Mouse (Mus musculus): ENCODE results near the gene Ptprj.
A peak's percentile ranks its signal among the peaks of the same experiment; 100 is the strongest.

The Ptprj gene

GRCm38 (mm10) chr2:90580236-90581005 lies at the start of gene Ptprj:
TSS of gene Ptprj (minus strand) at chr2:90580647.
- peak in 1 of 2 experiments; percentile 51 for DNase-seq (ENCODE audit: low spot score in 2 of 2)

GRCm38 (mm10) chr2:90629552-90629951 lies 49.1 kb upstream of the Ptprj start:
- DNase-seq (ENCODE audit: low spot score in 2 of 2), result no peak

GRCm38 (mm10) chr2:90628261-90628660 lies 47.8 kb upstream of the Ptprj start:
- DNase-seq (ENCODE audit: low spot score in 2 of 2), result no peak

- DNase-seq (ENCODE audit: low spot score in 2 of 2), result peak; percentile 54 to 56
Observed at GRCm38 (mm10) chr2:90624920-90625319, 44.5 kb upstream of the Ptprj start.

GRCm38 (mm10) chr2:90624339-90624738 lies 43.9 kb upstream of the Ptprj start:
- no peak for DNase-seq (ENCODE audit: low spot score in 2 of 2)

- no peak for DNase-seq (ENCODE audit: low spot score in 2 of 2)
Observed at GRCm38 (mm10) chr2:90620815-90621214, 40.4 kb upstream of the Ptprj start.

- DNase-seq (ENCODE audit: low spot score in 2 of 2), result no peak
Observed at GRCm38 (mm10) chr2:90619648-90620047, 39.2 kb upstream of the Ptprj start.

GRCm38 (mm10) chr2:90614651-90615171 lies 34.3 kb upstream of the Ptprj start:
- peak in 1 of 2 experiments; percentile 28 for DNase-seq (ENCODE audit: low spot score in 2 of 2)

- DNase-seq (ENCODE audit: low spot score in 2 of 2), result no peak
Observed at GRCm38 (mm10) chr2:90613591-90613990, 33.1 kb upstream of the Ptprj start.

GRCm38 (mm10) chr2:90613006-90613405 lies 32.6 kb upstream of the Ptprj start:
- DNase-seq (ENCODE audit: low spot score in 2 of 2), result no peak

GRCm38 (mm10) chr2:90611959-90612571 lies 31.6 kb upstream of the Ptprj start:
- no peak for DNase-seq (ENCODE audit: low spot score in 2 of 2)

GRCm38 (mm10) chr2:90601056-90601455 lies 20.6 kb upstream of the Ptprj start:
- DNase-seq (ENCODE audit: low spot score in 2 of 2), result no peak

- no peak for DNase-seq (ENCODE audit: low spot score in 2 of 2)
Observed at GRCm38 (mm10) chr2:90588141-90588540, 7.7 kb upstream of the Ptprj start.

GRCm38 (mm10) chr2:90584506-90584905 lies 4.1 kb upstream of the Ptprj start:
- no peak for DNase-seq (ENCODE audit: low spot score in 2 of 2)

- DNase-seq (ENCODE audit: low spot score in 2 of 2), result no peak
Observed at GRCm38 (mm10) chr2:90583628-90584131, 3.2 kb upstream of the Ptprj start.

- DNase-seq (ENCODE audit: low spot score in 2 of 2), result no peak
Observed at GRCm38 (mm10) chr2:90582814-90583213, 2.4 kb upstream of the Ptprj start.

- DNase-seq (ENCODE audit: low spot score in 2 of 2), result no peak
Observed at GRCm38 (mm10) chr2:90582311-90582710, 1.9 kb upstream of the Ptprj start.

GRCm38 (mm10) chr2:90581796-90582125 lies 1.3 kb upstream of the Ptprj start:
- DNase-seq (ENCODE audit: low spot score in 2 of 2), result no peak

GRCm38 (mm10) chr2:90581006-90581795 lies 754 bp upstream of the Ptprj start:
- DNase-seq (ENCODE audit: low spot score in 2 of 2), result no peak

- no peak for DNase-seq (ENCODE audit: low spot score in 2 of 2)
Observed at GRCm38 (mm10) chr2:90579728-90580235, 665 bp downstream of the Ptprj start.

- no peak for DNase-seq (ENCODE audit: low spot score in 2 of 2)
Observed at GRCm38 (mm10) chr2:90579038-90579727, 1.3 kb downstream of the Ptprj start.

Measured in frontal cortex, postnatal 25 days (tissue).